Mouse (Mus musculus): ENCODE results near the gene Kynu.

DNA sequence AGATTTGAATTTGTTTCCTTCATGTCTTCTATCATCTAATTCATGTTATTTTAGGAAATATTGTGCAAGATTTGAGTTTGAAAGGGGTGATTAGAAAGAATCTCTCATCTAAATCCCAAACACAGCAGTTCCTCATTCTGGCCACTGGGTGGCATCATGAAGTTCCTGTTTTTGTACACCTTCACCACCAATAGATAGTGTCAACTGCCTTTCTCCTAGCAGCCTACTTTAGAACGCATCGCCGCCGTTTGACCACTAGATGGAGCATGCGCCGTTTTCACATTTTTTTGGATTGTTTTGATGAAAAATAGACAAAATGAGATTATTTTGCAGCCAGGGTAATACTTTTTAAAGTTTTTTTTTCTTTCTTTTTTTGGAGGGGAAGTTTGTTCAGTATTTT is 118.5 kb downstream of the Kynu start:
- TF ChIP-seq MYOG (IDR thresholded peaks at IDR 0.05; ENCODE audit: control insufficient read depth in 1 of 3, insufficient read depth in 1 of 3, insufficient read length in 2 of 3, low read depth in 2 of 3) (no peak), TCF12 (IDR thresholded peaks at IDR 0.05; ENCODE audit: insufficient read depth, poor library complexity, severe bottlenecking) (no peak), POLR2AphosphoS2 (IDR thresholded peaks at IDR 0.05; ENCODE audit: insufficient read length, low read depth) (no peak), USF1 (IDR thresholded peaks at IDR 0.05; ENCODE audit: low read depth) (no peak), POLR2A (IDR thresholded peaks at IDR 0.05; ENCODE audit: insufficient read length, low read depth) (no peak)
